Mouse (Mus musculus) brain, embryonic 14.5 days (tissue): ENCODE measurements around the gene Klhl42.

ENCODE experiments used
- CTCF ChIP-seq: fragments of 200-500 bp; IDR thresholded peaks from 2 replicates; pipeline ENCODE4 v1.5.1; 2012; ENCODE audit warnings: inconsistent platforms, mild to moderate bottlenecking, moderate library complexity, borderline replicate concordance; ENCODE audit not compliant: insufficient read depth, insufficient read length; ENCODE audit errors: extremely low read depth
- POLR2A ChIP-seq: fragments of 200-500 bp; IDR thresholded peaks from 2 replicates; pipeline ENCODE4 v1.6.1; 2012; ENCODE audit warnings: mild to moderate bottlenecking, inconsistent platforms, borderline replicate concordance; ENCODE audit not compliant: poor library complexity, insufficient read depth, insufficient read length, severe bottlenecking; ENCODE audit errors: extremely low read depth

GRCm38 (mm10) chr6:147097346-147097929 is 6.3 kb downstream of the Klhl42 start:
- TF ChIP-seq CTCF (no peak), POLR2A (no peak)
